Mouse (Mus musculus): ENCODE results near the gene Sucnr1. TPM values are rescaled to one million over a fixed set of nuclear protein-coding genes. Genes with fewer than 3 reads are reported as not detected.

The Sucnr1 gene
- polyA plus RNA-seq (2012; rRNA removed; ENCODE audit: low replicate concordance) = 7.5 and 19.6 TPM in 2 replicates

GRCm38 (mm10) chr3:60081648-60082047 lies at the start of gene Sucnr1:
TSS of gene Sucnr1 (plus strand) at chr3:60081869.

Other genes starting within 250 kb of the Sucnr1 start
- gene Gm8298, start 220.8 kb upstream of the Sucnr1 start, polyA plus RNA-seq (2012; rRNA removed; ENCODE audit: low replicate concordance) = not detected in 2 replicates
- 0.29 TPM in 1 of 2 replicates, not detected in the other for gene C130079G13Rik, start 156.7 kb upstream of the Sucnr1 start, polyA plus RNA-seq (2012; rRNA removed; ENCODE audit: low replicate concordance)
- 0.16 TPM in 1 of 2 replicates, not detected in the other for gene Aadacl2, start 75.1 kb upstream of the Sucnr1 start, polyA plus RNA-seq (2012; rRNA removed; ENCODE audit: low replicate concordance)
- gene Aadac, start 56.2 kb upstream of the Sucnr1 start, polyA plus RNA-seq (2012; rRNA removed; ENCODE audit: low replicate concordance) = 0.61 and 1.1 TPM in 2 replicates